Mouse (Mus musculus) CH12.LX (cell line): Measurements from ENCODE around the gene Olfr119. TPM values are rescaled to one million over a fixed set of nuclear protein-coding genes. Genes with fewer than 3 reads are reported as not detected.

Source experiments
- DNase-seq: peaks from one replicate; pipeline ENCODE4 v3.0.0-alpha.2; 2013; ENCODE audit errors: extremely low read depth
- H3K27ac ChIP-seq: 2 replicates; pipeline ENCODE4 v1.5.1; 2012; ENCODE audit warnings: low read depth, mild to moderate bottlenecking, control low read depth, moderate library complexity; ENCODE audit not compliant: insufficient read depth
- H3K27me3 ChIP-seq: replicated peaks from 2 replicates; pipeline ENCODE3; 2012; ENCODE audit warnings: inconsistent platforms
- H3K36me3 ChIP-seq, 2 experiments: replicated peaks in 1 of 2; 2 replicates each; pipeline versions ENCODE3 to v1.6.1; 2012; ENCODE audit warnings: inconsistent platforms in 1 of 2, low read length in 1 of 2, mild to moderate bottlenecking in 1 of 2, mixed read lengths in 1 of 2, moderate library complexity in 1 of 2; ENCODE audit not compliant: control insufficient read depth in 1 of 2, insufficient read depth in 1 of 2
- H3K4me1 ChIP-seq, 2 experiments: 2 replicates each; pipeline ENCODE4 v1.6.1; 2012; ENCODE audit warnings: inconsistent platforms in 1 of 2, moderate library complexity in 1 of 2; ENCODE audit not compliant: insufficient read depth in 2 of 2, control insufficient read depth in 1 of 2
- H3K4me2 ChIP-seq: 2 replicates; pipeline ENCODE4 v1.6.1; 2012; ENCODE audit warnings: low read depth, mild to moderate bottlenecking, control low read depth; ENCODE audit not compliant: poor library complexity, insufficient read depth, severe bottlenecking
- H3K4me3 ChIP-seq, 3 experiments: fragments of 150-350 bp in 1 of 3; sonication (generic) in 1 of 3; replicated peaks in 1 of 3; 2 replicates each; pipeline versions ENCODE3 to v1.5.1; 2011 to 2012; ENCODE audit warnings: low read depth in 2 of 3, low read length in 2 of 3, mild to moderate bottlenecking in 2 of 3, moderate library complexity in 2 of 3, control low read depth in 1 of 3, improper control_type of control experiment in 1 of 3, inconsistent platforms in 1 of 3, mixed read lengths in 1 of 3; ENCODE audit not compliant: poor library complexity in 1 of 3
- H3K79me2 ChIP-seq: replicated peaks from 2 replicates; pipeline ENCODE4 v1.6.1; 2012; ENCODE audit warnings: mild to moderate bottlenecking, moderate library complexity; ENCODE audit not compliant: control insufficient read depth, poor library complexity, insufficient read depth, severe bottlenecking; ENCODE audit errors: extremely low read depth
- H3K9ac ChIP-seq: 2 replicates; pipeline ENCODE4 v1.6.1; 2012; ENCODE audit warnings: low read depth, mild to moderate bottlenecking, control low read depth, moderate library complexity; ENCODE audit not compliant: insufficient read depth
- H3K9me3 ChIP-seq: replicated peaks from 2 replicates; pipeline ENCODE3; 2012; ENCODE audit warnings: low read length, inconsistent platforms, mixed read lengths
- ELF1 ChIP-seq: IDR thresholded peaks from 2 replicates; pipeline ENCODE4 v1.6.1; 2014; ENCODE audit warnings: low read depth, mild to moderate bottlenecking, inconsistent platforms, low read length, improper control_type of control experiment
- EP300 ChIP-seq: IDR thresholded peaks from 2 replicates; pipeline ENCODE4 v1.6.1; 2011; ENCODE audit warnings: low read length, improper control_type of control experiment
- GABPA ChIP-seq: IDR thresholded peaks from 2 replicates; pipeline ENCODE4 v1.6.1; 2012; ENCODE audit warnings: low read depth, low read length, improper control_type of control experiment, inconsistent platforms; ENCODE audit not compliant: insufficient replicate concordance
- HCFC1 ChIP-seq: IDR thresholded peaks from 2 replicates; pipeline ENCODE4 v1.6.1; 2012; ENCODE audit warnings: low read depth, mild to moderate bottlenecking, inconsistent platforms, low read length, improper control_type of control experiment
- IRF4 ChIP-seq: IDR thresholded peaks from 2 replicates; pipeline ENCODE4 v1.6.1; 2014; ENCODE audit warnings: low read depth, mild to moderate bottlenecking, inconsistent platforms, low read length, improper control_type of control experiment
- JUN ChIP-seq: IDR thresholded peaks from 2 replicates; pipeline ENCODE4 v1.6.1; 2011; ENCODE audit warnings: low read depth, mild to moderate bottlenecking, low read length, improper control_type of control experiment, moderate library complexity; ENCODE audit not compliant: insufficient read depth
- KAT2A ChIP-seq: IDR thresholded peaks from 2 replicates; pipeline ENCODE4 v1.6.1; 2012; ENCODE audit warnings: low read length, improper control_type of control experiment, inconsistent platforms; ENCODE audit not compliant: insufficient replicate concordance
- MAFK ChIP-seq: IDR thresholded peaks from 2 replicates; pipeline ENCODE4 v1.6.1; 2011; ENCODE audit warnings: low read length, improper control_type of control experiment; ENCODE audit not compliant: insufficient replicate concordance
- MAX ChIP-seq: IDR thresholded peaks from 2 replicates; pipeline ENCODE4 v1.6.1; 2011; ENCODE audit warnings: low read length, improper control_type of control experiment
- MAZ ChIP-seq: IDR thresholded peaks from 2 replicates; pipeline ENCODE4 v1.6.1; 2012; ENCODE audit warnings: low read depth, mild to moderate bottlenecking, inconsistent platforms, low read length, improper control_type of control experiment, moderate library complexity
- MXI1 ChIP-seq: IDR thresholded peaks from 2 replicates; pipeline ENCODE4 v1.6.1; 2011; ENCODE audit warnings: mild to moderate bottlenecking, low read depth, low read length, improper control_type of control experiment
- NRF1 ChIP-seq: IDR thresholded peaks from 2 replicates; pipeline ENCODE4 v1.6.1; 2014; ENCODE audit warnings: low read depth, mild to moderate bottlenecking, inconsistent platforms, low read length, improper control_type of control experiment, moderate library complexity
- PAX5 ChIP-seq: IDR thresholded peaks from 2 replicates; pipeline ENCODE4 v1.6.1; 2012; ENCODE audit warnings: low read length, inconsistent platforms, mixed read lengths
- POLR2A ChIP-seq: IDR thresholded peaks from 2 replicates; pipeline ENCODE4 v1.6.1; 2011; ENCODE audit warnings: low read depth, mild to moderate bottlenecking, improper control_type of control experiment, low read length
- POLR2AphosphoS2 ChIP-seq: IDR thresholded peaks from 2 replicates; pipeline ENCODE4 v1.6.1; 2011; ENCODE audit warnings: low read depth, low read length, improper control_type of control experiment
- SIN3A ChIP-seq: IDR thresholded peaks from 2 replicates; pipeline ENCODE4 v1.6.1; 2012; ENCODE audit warnings: low read length, improper control_type of control experiment, inconsistent platforms
- TBP ChIP-seq: conservative IDR thresholded peaks from 2 replicates; pipeline ENCODE4 v1.6.1; 2011; ENCODE audit warnings: low read depth, low read length, improper control_type of control experiment
- UBTF ChIP-seq: IDR thresholded peaks from 2 replicates; pipeline ENCODE4 v1.6.1; 2012; ENCODE audit warnings: low read depth, mild to moderate bottlenecking, inconsistent platforms, low read length, improper control_type of control experiment, moderate library complexity
- USF1 ChIP-seq: IDR thresholded peaks from 2 replicates; pipeline ENCODE4 v1.6.1; 2014; ENCODE audit warnings: low read depth, mild to moderate bottlenecking, inconsistent platforms, low read length, improper control_type of control experiment
- ZC3H11A ChIP-seq: IDR thresholded peaks from 2 replicates; pipeline ENCODE4 v1.6.1; 2012; ENCODE audit warnings: low read depth, mild to moderate bottlenecking, inconsistent platforms, low read length, improper control_type of control experiment
- ZMIZ1 ChIP-seq: IDR thresholded peaks from 2 replicates; pipeline ENCODE4 v1.6.1; 2012; ENCODE audit warnings: low read depth, mild to moderate bottlenecking, inconsistent platforms, low read length, improper control_type of control experiment
- ZNF384 ChIP-seq: IDR thresholded peaks from 2 replicates; pipeline ENCODE4 v1.6.1; 2012; ENCODE audit warnings: low read depth, low read length, improper control_type of control experiment, inconsistent platforms
- dilution Hi-C: fragments of 300-500 bp; cut with MboI; formaldehyde crosslinking; loops from 2 replicates; pipeline ENCODE4 v1.14.3; 2020; ENCODE audit warnings: low sequenced_read_pairs; ENCODE audit not compliant: extremely low pct_unique_long_range_greater_than_20kb, extremely low pct_ligation_motif_present
- in situ Hi-C: fragments of 300-500 bp; cut with MboI; formaldehyde crosslinking; loops from 3 replicates; pipeline ENCODE4 v1.14.3; 2019; ENCODE audit warnings: low sequenced_read_pairs, low pct_ligation_motif_present, low pct_unique_long_range_greater_than_20kb, mixed read lengths
- polyA plus RNA-seq: library from polyadenylated mRNA; unstranded; fragments of >175 nt; gene quantifications from 2 replicates; pipeline ENCODE4 v1.2.1, GENCODE M21; 2012; ENCODE audit warnings: low read depth; ENCODE audit not compliant: insufficient read length
- total RNA-seq, 2 experiments: library from RNA; depleted of rRNA; stranded (reverse); fragments of 300-350 nt in 1 of 2; fragments of >200 nt in 1 of 2; gene quantifications; 2 replicates each; pipeline ENCODE4 v1.2.3; 2012 to 2014

The Olfr119 gene
- total and polyA plus RNA-seq, 3 experiments = not detected

- dilution Hi-C loops = no loop called here
- Histone ChIP-seq H3K79me2 (no peaks in the 10 kb centered on the region), H3K27me3 (no peaks in the 10 kb centered on the region), H3K4me3 (no peak within 1 kb of the TSS), H3K4me1 (no peaks in the 10 kb centered on the region), H3K36me3 (no peaks in the 10 kb centered on the region), H3K9me3 (peaks cover 2% of the 10 kb centered on the region), H3K4me2 (no peak within 1 kb of the TSS), H3K9ac (no peak within 1 kb of the TSS), H3K27ac (no peak within 1 kb of the TSS)
- in situ Hi-C loops = no loop called here
- DNase-seq = no peak
- TF ChIP-seq GABPA (no peak), MAX (no peak), SIN3A (no peak), IRF4 (no peak), ZMIZ1 (no peak), UBTF (no peak), ZC3H11A (no peak), MAFK (no peak), KAT2A (no peak), POLR2A (no peak), JUN (no peak)
These were observed 29.7 kb upstream of the Olfr119 start, which contains the start of gene Olfr118 for GRCm38 (mm10) chr17:37666688-37667087. Olfr118 (plus strand) TSS chr17:37666988.

GRCm38 (mm10) chr17:37721508-37721907 lies 25.1 kb downstream of the Olfr119 start, which contains the start of gene Olfr120:
Olfr120 (plus strand) TSS chr17:37721808.
- Histone ChIP-seq H3K4me1 (no peaks in the 10 kb centered on the region), H3K9me3 (peaks cover 7% of the 10 kb centered on the region), H3K36me3 (no peaks in the 10 kb centered on the region), H3K27ac (no peak within 1 kb of the TSS), H3K79me2 (no peaks in the 10 kb centered on the region), H3K27me3 (no peaks in the 10 kb centered on the region), H3K4me2 (no peak within 1 kb of the TSS), H3K9ac (no peak within 1 kb of the TSS), H3K4me3 (no peak within 1 kb of the TSS)
- DNase-seq = no peak
- TF ChIP-seq POLR2A (no peak), ZMIZ1 (no peak), NRF1 (no peak), POLR2AphosphoS2 (no peak), ZNF384 (no peak), PAX5 (no peak), MAZ (no peak), EP300 (no peak), USF1 (no peak), HCFC1 (no peak), MXI1 (no peak), ELF1 (no peak), TBP (no peak), MAFK (no peak)
- in situ Hi-C loops (no loop called here), dilution Hi-C loops (no loop called here)
